Mouse (Mus musculus) left cerebral cortex, adult 9 months (tissue): ENCODE results near the gene Tmem50b.
A peak's percentile ranks its signal among the peaks of the same experiment; 100 is the strongest.
"Not testable (repeated sequence)": the region's sequence is repeated elsewhere in the genome, so short reads cannot be mapped to it uniquely, and the experiment has no call there.

ENCODE experiments used
- DNase-seq, 2 experiments: peaks; one replicate each; pipeline ENCODE4 v3.0.0; 2022; ENCODE audit warnings: low spot score in 2 of 2

Tmem50b gene

GRCm38 (mm10) chr16:91538513-91538912 lies 59.1 kb downstream of the Tmem50b start:
- DNase-seq, result no peak

GRCm38 (mm10) chr16:91538051-91538450 lies 59.5 kb downstream of the Tmem50b start:
- DNase-seq, result no peak

GRCm38 (mm10) chr16:91537065-91537464 lies 60.5 kb downstream of the Tmem50b start:
- no peak for DNase-seq

GRCm38 (mm10) chr16:91536372-91536771 lies 61.2 kb downstream of the Tmem50b start:
- DNase-seq, result no peak

DNA sequence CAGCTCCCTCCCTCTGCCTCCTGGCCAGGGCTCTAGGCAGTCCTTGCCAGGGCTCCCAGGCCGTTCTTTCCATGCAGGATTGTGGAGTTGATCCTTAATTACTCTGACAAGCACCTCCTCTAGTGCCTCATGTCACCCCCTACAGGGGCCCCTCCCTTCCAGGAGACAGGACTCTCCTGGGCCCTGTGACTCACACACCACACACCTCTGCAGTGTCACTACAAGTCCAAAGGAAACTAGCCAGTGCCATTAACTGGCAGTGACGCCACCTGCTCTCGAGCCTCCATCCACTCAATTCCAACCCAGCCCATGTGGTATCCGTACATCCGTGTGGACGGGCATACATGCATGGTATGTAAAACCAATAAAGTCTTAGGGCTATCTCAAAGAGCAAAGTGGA lies 62.7 kb downstream of the Tmem50b start:
- DNase-seq, result no peak

- no peak for DNase-seq
Observed at GRCm38 (mm10) chr16:91534477-91534876, 63.1 kb downstream of the Tmem50b start.

- no peak for DNase-seq
Observed at GRCm38 (mm10) chr16:91533097-91534001, 64.3 kb downstream of the Tmem50b start.

DNA sequence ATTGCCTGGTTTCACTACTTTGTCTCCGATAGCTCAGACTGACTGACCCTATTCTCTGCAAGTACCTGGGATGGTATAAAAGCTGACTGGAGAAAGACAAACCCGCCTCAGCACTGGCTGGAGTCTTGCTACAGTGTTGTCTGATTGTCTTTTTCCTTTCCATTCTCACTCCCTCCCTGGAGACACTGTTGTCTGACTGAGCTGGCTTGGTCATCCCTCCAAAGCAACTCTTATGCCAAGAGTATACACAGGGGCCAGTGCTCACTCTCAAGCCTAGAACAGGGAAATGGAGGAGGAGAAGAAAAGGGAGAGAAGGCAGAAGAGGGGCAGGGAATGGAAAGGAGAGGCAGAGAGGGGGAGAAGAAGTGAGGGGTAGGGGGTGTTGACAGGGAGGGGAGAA lies 65.2 kb downstream of the Tmem50b start:
- DNase-seq, result no peak

DNA sequence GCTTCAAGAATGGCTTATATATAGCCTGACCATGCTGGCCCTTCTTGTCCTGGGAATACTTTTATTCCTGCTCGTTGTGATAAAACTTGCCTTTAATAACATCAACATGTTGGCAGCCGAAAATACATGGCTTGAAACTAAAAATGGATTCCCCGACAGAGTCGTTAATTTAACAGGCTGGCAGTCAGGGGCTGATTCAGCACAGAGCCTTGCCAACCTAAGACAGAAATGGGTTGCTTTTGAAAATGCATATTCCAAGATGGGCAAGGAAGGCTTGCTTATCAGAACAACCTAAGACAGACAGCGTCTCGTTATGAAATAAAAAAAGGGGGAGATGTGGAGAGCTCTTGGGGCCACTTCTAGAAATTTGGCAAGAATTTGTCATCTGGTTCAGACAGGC lies 65.7 kb downstream of the Tmem50b start:
- no peak for DNase-seq

DNA sequence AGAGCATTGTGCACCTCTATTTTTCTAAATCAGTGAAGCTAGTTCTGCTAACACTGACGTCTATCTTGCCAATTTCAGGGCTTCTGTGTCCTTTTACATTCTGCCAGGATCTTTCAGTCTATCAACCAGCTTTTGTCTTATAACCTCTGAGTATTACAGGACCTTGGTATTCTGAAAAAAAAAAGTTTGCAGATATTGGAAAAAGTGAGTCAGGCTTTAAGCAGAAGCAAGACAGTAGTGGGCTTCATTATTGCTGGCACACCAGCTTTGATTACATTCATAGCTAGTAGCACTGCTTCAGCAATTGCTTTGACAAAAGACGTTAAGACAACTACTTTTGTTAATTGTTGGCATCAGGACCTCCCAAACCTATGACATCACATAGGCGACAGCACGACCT lies 66.8 kb downstream of the Tmem50b start:
- DNase-seq, result not testable (repeated sequence)

DNA sequence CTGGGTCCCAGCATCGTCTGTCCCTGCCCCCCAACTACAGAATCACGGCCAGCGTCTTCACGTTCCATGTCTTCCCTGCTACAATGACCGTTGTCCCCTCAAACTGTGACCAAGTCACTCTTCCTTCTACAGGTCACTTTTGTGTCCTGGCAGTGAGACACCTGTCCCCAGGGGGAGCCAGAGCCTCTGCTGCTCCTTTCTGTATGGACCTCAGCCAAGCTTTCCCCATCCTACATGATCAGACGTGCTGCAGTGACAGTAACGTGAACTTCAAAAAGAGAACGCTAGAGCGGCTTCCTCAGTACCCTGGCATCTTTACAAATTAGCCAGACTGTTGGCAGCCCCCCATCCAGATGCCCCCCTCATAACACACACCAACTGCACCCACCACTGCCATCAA lies 69.0 kb downstream of the Tmem50b start:
- no peak for DNase-seq

- DNase-seq, result no peak
Observed at GRCm38 (mm10) chr16:91527500-91527899, 70.1 kb downstream of the Tmem50b start.

DNA sequence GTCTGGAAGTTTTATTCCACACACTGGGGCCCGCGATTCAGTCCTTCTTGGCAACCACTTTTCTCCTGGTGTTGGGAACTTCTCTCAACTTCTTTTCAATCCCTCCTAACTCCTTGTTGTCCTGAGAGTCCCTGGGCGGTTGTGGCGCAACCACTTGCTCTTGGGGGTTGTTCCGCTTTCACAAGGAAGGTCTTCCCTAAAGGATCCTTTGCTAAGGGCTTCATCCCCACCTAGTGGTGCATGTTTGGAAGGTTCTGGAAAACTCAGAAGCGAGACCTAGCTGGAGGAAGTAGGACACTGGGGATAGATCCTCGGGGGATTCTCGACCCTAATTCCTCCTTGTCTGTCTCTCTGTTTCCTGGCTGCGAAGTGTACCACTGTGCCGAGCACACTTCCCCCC lies 70.5 kb downstream of the Tmem50b start:
- DNase-seq, result peak in 1 of 2 experiments; percentile 47

- no peak for DNase-seq
Observed at GRCm38 (mm10) chr16:91526274-91526673, 71.3 kb downstream of the Tmem50b start.
